Mouse (Mus musculus): ENCODE results near the gene Acss3. TPM values are rescaled to one million over a fixed set of nuclear protein-coding genes. Genes with fewer than 3 reads are reported as not detected.

Acss3 gene
- polyA plus RNA-seq, 1 experiment = 0.37 TPM

DNA sequence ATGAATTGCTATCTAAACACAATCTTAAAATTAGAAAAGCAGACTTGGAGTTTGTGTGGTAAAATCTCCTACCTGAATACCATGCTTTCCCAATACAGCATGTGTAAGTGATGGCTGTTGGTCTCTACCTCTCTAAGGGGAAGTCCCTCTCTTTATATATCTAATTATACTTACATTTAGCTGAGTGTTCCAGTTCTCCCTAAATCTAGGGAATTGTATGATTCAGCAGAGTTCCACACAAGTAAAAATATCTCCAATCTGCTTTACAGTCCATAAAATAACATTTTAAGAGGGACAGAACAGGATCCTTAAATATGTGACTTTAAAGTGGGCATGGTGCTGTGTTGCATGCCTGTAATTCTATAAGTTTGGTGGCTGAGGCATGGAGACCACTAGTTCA, 208.6 kb downstream of the Acss3 start:
- H3K4me2 ChIP-seq (ENCODE audit: low read depth) = no peak overlapping the region
- H3ac ChIP-seq (ENCODE audit: control insufficient read depth, insufficient read length) = no peak overlapping the region
- no peaks in the 10 kb centered on the region for H3K27me3 ChIP-seq (ENCODE audit: control insufficient read depth, insufficient read depth, insufficient read length)
- no peak overlapping the region for H3K4me3 ChIP-seq
- H3K79me2 ChIP-seq (ENCODE audit: control insufficient read depth, insufficient read depth) = no peaks in the 10 kb centered on the region
- TF ChIP-seq E2F4 (IDR thresholded peaks at IDR 0.05; ENCODE audit: insufficient read depth) (no peak), POLR2A (IDR thresholded peaks at IDR 0.05; ENCODE audit: insufficient read length, low read depth) (no peak), MYOD1 (IDR thresholded peaks at IDR 0.05; ENCODE audit: control insufficient read depth in 1 of 3, insufficient read length in 2 of 3, low read depth in 2 of 3) (no peak), USF1 (IDR thresholded peaks at IDR 0.05; ENCODE audit: low read depth) (no peak), MAX (IDR thresholded peaks at IDR 0.05; ENCODE audit: low read depth) (no peak), SRF (IDR thresholded peaks at IDR 0.05; ENCODE audit: control insufficient read depth, insufficient read length, low read depth) (no peak), MYOG (IDR thresholded peaks at IDR 0.05; ENCODE audit: control insufficient read depth in 1 of 3, insufficient read depth in 1 of 3, insufficient read length in 2 of 3, low read depth in 2 of 3) (no peak), TCF3 (IDR thresholded peaks at IDR 0.05; ENCODE audit: insufficient read length, low read depth) (no peak), TCF12 (IDR thresholded peaks at IDR 0.05; ENCODE audit: insufficient read depth, poor library complexity, severe bottlenecking) (no peak), CEBPB (IDR thresholded peaks at IDR 0.05; ENCODE audit: insufficient read depth, poor library complexity, severe bottlenecking) (no peak), REST (IDR thresholded peaks at IDR 0.05; ENCODE audit: insufficient read depth, insufficient read length) (no peak), POLR2AphosphoS2 (IDR thresholded peaks at IDR 0.05; ENCODE audit: insufficient read length, low read depth) (no peak)
- H3K36me3 ChIP-seq (ENCODE audit: control insufficient read depth, insufficient read depth) = no peaks in the 10 kb centered on the region

DNA sequence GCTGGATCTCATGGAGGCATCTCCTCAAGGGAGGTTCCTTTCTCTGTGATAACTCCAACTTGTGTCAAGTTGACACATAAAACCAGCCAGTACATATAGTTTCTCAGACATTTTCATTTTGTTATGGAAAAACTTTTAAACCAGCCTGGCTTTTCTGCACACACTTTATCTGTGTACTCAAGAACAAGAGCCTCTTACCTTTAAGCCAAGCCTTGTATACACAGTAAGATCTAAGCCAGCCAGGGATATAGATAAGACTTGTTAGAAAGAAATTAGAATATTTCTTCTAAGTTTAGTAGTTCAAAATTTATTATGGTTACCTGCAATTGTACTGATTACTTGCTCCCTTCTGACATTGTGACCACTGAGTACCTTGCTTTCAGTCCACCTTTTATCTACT, 209.2 kb downstream of the Acss3 start:
- no peak for TF ChIP-seq MAX (IDR thresholded peaks at IDR 0.05; ENCODE audit: low read depth)
- no peak for TF ChIP-seq POLR2AphosphoS2 (IDR thresholded peaks at IDR 0.05; ENCODE audit: insufficient read length, low read depth)
- no peak for TF ChIP-seq E2F4 (IDR thresholded peaks at IDR 0.05; ENCODE audit: insufficient read depth)
- no peak for TF ChIP-seq USF1 (IDR thresholded peaks at IDR 0.05; ENCODE audit: low read depth)
- no peak for TF ChIP-seq TCF12 (IDR thresholded peaks at IDR 0.05; ENCODE audit: insufficient read depth, poor library complexity, severe bottlenecking)
- no peak for TF ChIP-seq POLR2A (IDR thresholded peaks at IDR 0.05; ENCODE audit: insufficient read length, low read depth)
- no peak for TF ChIP-seq MYOG (IDR thresholded peaks at IDR 0.05; ENCODE audit: control insufficient read depth in 1 of 3, insufficient read depth in 1 of 3, insufficient read length in 2 of 3, low read depth in 2 of 3)
- TF ChIP-seq REST (IDR thresholded peaks at IDR 0.05; ENCODE audit: insufficient read depth, insufficient read length) = no peak
- TF ChIP-seq MYOD1 (IDR thresholded peaks at IDR 0.05; ENCODE audit: control insufficient read depth in 1 of 3, insufficient read length in 2 of 3, low read depth in 2 of 3) = no peak
- TF ChIP-seq SRF (IDR thresholded peaks at IDR 0.05; ENCODE audit: control insufficient read depth, insufficient read length, low read depth) = no peak
- no peak for TF ChIP-seq TCF3 (IDR thresholded peaks at IDR 0.05; ENCODE audit: insufficient read length, low read depth)
- TF ChIP-seq CEBPB (IDR thresholded peaks at IDR 0.05; ENCODE audit: insufficient read depth, poor library complexity, severe bottlenecking) = no peak
- H3K79me2 ChIP-seq (ENCODE audit: control insufficient read depth, insufficient read depth) = no peaks in the 10 kb centered on the region

DNA sequence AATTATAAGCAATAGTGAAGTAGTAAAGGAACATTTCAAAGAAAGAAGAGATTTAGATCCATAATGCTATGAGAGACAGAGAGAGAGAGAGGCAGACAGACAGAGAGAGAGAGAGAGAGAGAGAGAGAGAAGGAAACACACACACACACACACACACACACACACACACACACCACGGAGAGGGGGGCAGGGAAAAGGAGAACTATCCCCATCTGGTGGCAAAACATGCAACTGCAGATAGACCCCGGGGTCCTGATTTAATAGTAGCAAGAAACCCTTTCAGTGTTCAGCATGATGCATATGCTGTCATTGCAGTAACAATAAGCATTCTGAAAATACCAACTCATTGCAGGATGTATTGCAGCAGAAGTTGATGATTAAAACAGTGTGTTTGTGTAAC, 210.4 kb downstream of the Acss3 start:
- H3K79me2 ChIP-seq (ENCODE audit: control insufficient read depth, insufficient read depth) = no peaks in the 10 kb centered on the region
- no peaks in the 10 kb centered on the region for H3K27me3 ChIP-seq (ENCODE audit: control insufficient read depth, insufficient read depth, insufficient read length)
- H3ac ChIP-seq (ENCODE audit: control insufficient read depth, insufficient read length) = no peak overlapping the region
- TF ChIP-seq CEBPB (IDR thresholded peaks at IDR 0.05; ENCODE audit: insufficient read depth, poor library complexity, severe bottlenecking) = no peak
- TF ChIP-seq MAX (IDR thresholded peaks at IDR 0.05; ENCODE audit: low read depth) = no peak
- TF ChIP-seq MYOD1 (IDR thresholded peaks at IDR 0.05; ENCODE audit: control insufficient read depth in 1 of 3, insufficient read length in 2 of 3, low read depth in 2 of 3) = no peak
- TF ChIP-seq POLR2A (IDR thresholded peaks at IDR 0.05; ENCODE audit: insufficient read length, low read depth) = no peak
- TF ChIP-seq TCF3 (IDR thresholded peaks at IDR 0.05; ENCODE audit: insufficient read length, low read depth) = no peak
- TF ChIP-seq SRF (IDR thresholded peaks at IDR 0.05; ENCODE audit: control insufficient read depth, insufficient read length, low read depth) = no peak
- TF ChIP-seq USF1 (IDR thresholded peaks at IDR 0.05; ENCODE audit: low read depth) = no peak
- no peak for TF ChIP-seq TCF12 (IDR thresholded peaks at IDR 0.05; ENCODE audit: insufficient read depth, poor library complexity, severe bottlenecking)
- no peak for TF ChIP-seq MYOG (IDR thresholded peaks at IDR 0.05; ENCODE audit: control insufficient read depth in 1 of 3, insufficient read depth in 1 of 3, insufficient read length in 2 of 3, low read depth in 2 of 3)
- no peak for TF ChIP-seq POLR2AphosphoS2 (IDR thresholded peaks at IDR 0.05; ENCODE audit: insufficient read length, low read depth)
- no peak for TF ChIP-seq E2F4 (IDR thresholded peaks at IDR 0.05; ENCODE audit: insufficient read depth)
- TF ChIP-seq REST (IDR thresholded peaks at IDR 0.05; ENCODE audit: insufficient read depth, insufficient read length) = no peak
- no peak overlapping the region for H3K4me3 ChIP-seq
- H3K36me3 ChIP-seq (ENCODE audit: control insufficient read depth, insufficient read depth) = no peaks in the 10 kb centered on the region
- no peak overlapping the region for H3K4me2 ChIP-seq (ENCODE audit: low read depth)

More for the DNA sequence above, 209.2 kb downstream of the Acss3 start:
- no peak overlapping the region for H3K4me3 ChIP-seq
- H3K4me2 ChIP-seq (ENCODE audit: low read depth) = no peak overlapping the region
- H3K36me3 ChIP-seq (ENCODE audit: control insufficient read depth, insufficient read depth) = no peaks in the 10 kb centered on the region
- no peaks in the 10 kb centered on the region for H3K27me3 ChIP-seq (ENCODE audit: control insufficient read depth, insufficient read depth, insufficient read length)
- no peak overlapping the region for H3ac ChIP-seq (ENCODE audit: control insufficient read depth, insufficient read length)

DNA sequence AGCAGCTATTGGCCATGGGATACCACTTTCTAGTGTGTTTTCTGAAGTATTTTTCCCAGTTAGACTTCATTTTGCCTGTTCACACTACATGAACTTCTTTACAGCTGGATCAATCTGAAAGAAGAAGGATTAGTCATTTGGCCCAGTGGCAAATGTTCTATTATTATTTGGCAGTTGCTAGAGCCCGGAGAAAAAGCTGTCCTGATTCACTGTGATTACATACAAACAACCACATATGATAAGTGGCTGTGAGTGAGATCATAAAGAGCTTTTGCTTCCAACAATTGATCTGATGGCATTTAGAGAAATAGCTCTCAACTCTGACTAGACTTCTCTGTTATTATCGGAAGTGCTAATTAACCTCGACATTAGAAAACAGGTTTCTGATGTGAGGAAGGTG, 213.4 kb downstream of the Acss3 start:
- Histone ChIP-seq H3K27me3 (ENCODE audit: control insufficient read depth, insufficient read depth, insufficient read length) (no peaks in the 10 kb centered on the region), H3K36me3 (ENCODE audit: control insufficient read depth, insufficient read depth) (no peaks in the 10 kb centered on the region), H3K4me3 (no peak overlapping the region), H3K79me2 (ENCODE audit: control insufficient read depth, insufficient read depth) (no peaks in the 10 kb centered on the region), H3ac (ENCODE audit: control insufficient read depth, insufficient read length) (no peak overlapping the region), H3K4me2 (ENCODE audit: low read depth) (no peak overlapping the region)
- TF ChIP-seq REST (IDR thresholded peaks at IDR 0.05; ENCODE audit: insufficient read depth, insufficient read length) (no peak), TCF12 (IDR thresholded peaks at IDR 0.05; ENCODE audit: insufficient read depth, poor library complexity, severe bottlenecking) (no peak), MYOD1 (IDR thresholded peaks at IDR 0.05; ENCODE audit: control insufficient read depth in 1 of 3, insufficient read length in 2 of 3, low read depth in 2 of 3) (no peak), USF1 (IDR thresholded peaks at IDR 0.05; ENCODE audit: low read depth) (no peak), SRF (IDR thresholded peaks at IDR 0.05; ENCODE audit: control insufficient read depth, insufficient read length, low read depth) (no peak), MAX (IDR thresholded peaks at IDR 0.05; ENCODE audit: low read depth) (no peak), TCF3 (IDR thresholded peaks at IDR 0.05; ENCODE audit: insufficient read length, low read depth) (no peak), CEBPB (IDR thresholded peaks at IDR 0.05; ENCODE audit: insufficient read depth, poor library complexity, severe bottlenecking) (no peak), MYOG (IDR thresholded peaks at IDR 0.05; ENCODE audit: control insufficient read depth in 1 of 3, insufficient read depth in 1 of 3, insufficient read length in 2 of 3, low read depth in 2 of 3) (no peak), POLR2A (IDR thresholded peaks at IDR 0.05; ENCODE audit: insufficient read length, low read depth) (no peak), POLR2AphosphoS2 (IDR thresholded peaks at IDR 0.05; ENCODE audit: insufficient read length, low read depth) (no peak), E2F4 (IDR thresholded peaks at IDR 0.05; ENCODE audit: insufficient read depth) (no peak)

Data from myocyte (in vitro differentiated cells).